Mouse (Mus musculus): ENCODE results near the gene Aldh4a1. TPM values are rescaled to one million over a fixed set of nuclear protein-coding genes. Genes with fewer than 3 reads are reported as not detected.

The Aldh4a1 gene
- polyA plus RNA-seq, 1 experiment from 2014 or later, result 18.6 TPM

DNA sequence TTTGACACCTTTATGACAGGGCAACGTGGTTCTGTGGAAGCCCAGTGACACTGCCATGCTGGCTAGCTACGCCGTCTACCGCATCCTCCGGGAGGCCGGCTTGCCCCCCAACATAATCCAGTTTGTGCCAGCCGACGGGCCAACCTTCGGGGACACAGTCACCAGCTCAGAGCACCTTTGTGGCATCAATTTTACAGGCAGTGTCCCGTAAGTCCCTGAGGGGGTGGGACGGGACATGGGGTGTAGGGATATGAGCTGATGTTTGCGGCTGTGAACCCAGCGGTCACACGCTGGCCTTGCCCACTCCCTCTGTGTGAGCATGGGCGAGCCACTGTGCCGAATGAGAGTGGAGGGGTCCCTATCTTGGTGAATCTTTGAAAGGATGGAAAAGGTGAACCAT lies 15.7 kb downstream of the Aldh4a1 start:
- Histone ChIP-seq H3K9me3 (replicated peaks; ENCODE audit: control insufficient read depth, low read length) (no peaks in the 10 kb centered on the region), H3K4me2 (ENCODE audit: low read length) (no peak overlapping the region), H3K27ac (ENCODE audit: low read depth, low read length) (no peak overlapping the region), H3K9ac (ENCODE audit: low read length) (no peak overlapping the region), H3K27me3 (replicated peaks; ENCODE audit: control insufficient read depth, insufficient read depth, low read length) (no peaks in the 10 kb centered on the region), H3K4me1 (ENCODE audit: control insufficient read depth, insufficient read depth, low read length) (peaks cover 8% of the 10 kb centered on the region; the same call in 1 of the 2 replicates), H3K36me3 (ENCODE audit: control insufficient read depth, insufficient read depth, low read length) (peaks cover 5% of the 10 kb centered on the region; the same call in 1 of the 2 replicates), H3K4me3 (ENCODE audit: low read depth, low read length) (no peak overlapping the region)
- no peak for ATAC-seq
- WGBS, result 91% methylated on average over 16 of the region's 16 CpGs
- no peak for DNase-seq (ENCODE audit: low spot score)

DNA sequence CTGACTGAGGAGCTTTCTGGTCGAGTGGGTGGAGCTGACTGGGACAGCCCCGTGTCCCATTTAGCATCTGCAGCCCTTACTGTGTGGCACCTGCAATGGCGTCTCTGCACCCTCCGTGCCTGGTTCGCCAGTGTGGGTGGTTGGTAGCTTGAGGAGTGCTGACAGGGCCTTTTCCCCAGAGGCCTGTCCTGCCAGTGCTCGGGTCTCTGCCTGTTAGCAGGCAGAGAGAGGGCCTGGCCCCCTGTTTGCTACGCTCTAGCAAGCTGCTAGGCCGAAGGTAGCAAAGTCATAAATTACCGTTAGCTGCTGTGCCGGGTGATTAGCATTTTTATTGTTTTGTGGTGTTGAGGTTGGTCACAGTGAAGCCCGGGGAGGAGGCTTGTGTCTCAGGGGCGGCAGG lies 17.1 kb downstream of the Aldh4a1 start:
- no peaks in the 10 kb centered on the region for H3K27me3 ChIP-seq (replicated peaks; ENCODE audit: control insufficient read depth, insufficient read depth, low read length)
- WGBS, result 32% methylated on average over 12 of the region's 12 CpGs
- H3K36me3 ChIP-seq (ENCODE audit: control insufficient read depth, insufficient read depth, low read length), result peaks cover 10% of the 10 kb centered on the region
- H3K4me3 ChIP-seq (ENCODE audit: low read depth, low read length), result no peak overlapping the region
- H3K9ac ChIP-seq (ENCODE audit: low read length), result no peak overlapping the region
- no peaks in the 10 kb centered on the region for H3K9me3 ChIP-seq (replicated peaks; ENCODE audit: control insufficient read depth, low read length)
- H3K4me1 ChIP-seq (ENCODE audit: control insufficient read depth, insufficient read depth, low read length), result peaks cover 8% of the 10 kb centered on the region; the same call in 1 of the 2 replicates
- ATAC-seq (no peak), DNase-seq (ENCODE audit: low spot score) (no peak)
- no peak overlapping the region for H3K27ac ChIP-seq (ENCODE audit: low read depth, low read length)
- H3K4me2 ChIP-seq (ENCODE audit: low read length), result no peak overlapping the region

DNA sequence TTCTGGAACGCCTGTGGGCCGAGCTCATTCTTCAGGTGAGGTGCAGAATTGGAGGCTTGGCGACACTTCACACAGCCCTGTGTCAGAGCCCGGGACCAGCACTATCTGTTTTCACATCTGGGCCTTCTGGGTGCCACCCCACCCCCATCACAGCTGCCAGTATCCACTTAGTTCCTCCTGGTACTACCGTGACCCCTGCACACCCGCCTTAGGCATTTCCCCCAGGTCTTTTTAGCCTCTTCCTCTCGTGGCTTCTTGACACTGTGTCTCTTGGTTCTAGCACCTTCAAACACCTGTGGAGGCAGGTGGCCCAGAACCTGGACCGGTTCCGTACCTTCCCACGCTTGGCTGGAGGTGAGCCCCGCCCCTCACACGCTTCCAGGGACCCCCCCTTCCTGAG lies 17.7 kb downstream of the Aldh4a1 start:
- H3K4me1 ChIP-seq (ENCODE audit: control insufficient read depth, insufficient read depth, low read length), result peaks cover 8% of the 10 kb centered on the region; the same call in 1 of the 2 replicates
- H3K27me3 ChIP-seq (replicated peaks; ENCODE audit: control insufficient read depth, insufficient read depth, low read length), result no peaks in the 10 kb centered on the region
- H3K9me3 ChIP-seq (replicated peaks; ENCODE audit: control insufficient read depth, low read length), result no peaks in the 10 kb centered on the region
- H3K9ac ChIP-seq (ENCODE audit: low read length), result no peak overlapping the region
- H3K4me2 ChIP-seq (ENCODE audit: low read length), result no peak overlapping the region
- ATAC-seq (no peak), DNase-seq (ENCODE audit: low spot score) (no peak)
- no peak overlapping the region for H3K27ac ChIP-seq (ENCODE audit: low read depth, low read length)
- WGBS, result 68% methylated on average over 12 of the region's 12 CpGs
- H3K36me3 ChIP-seq (ENCODE audit: control insufficient read depth, insufficient read depth, low read length), result peaks cover 14% of the 10 kb centered on the region
- no peak overlapping the region for H3K4me3 ChIP-seq (ENCODE audit: low read depth, low read length)

DNA sequence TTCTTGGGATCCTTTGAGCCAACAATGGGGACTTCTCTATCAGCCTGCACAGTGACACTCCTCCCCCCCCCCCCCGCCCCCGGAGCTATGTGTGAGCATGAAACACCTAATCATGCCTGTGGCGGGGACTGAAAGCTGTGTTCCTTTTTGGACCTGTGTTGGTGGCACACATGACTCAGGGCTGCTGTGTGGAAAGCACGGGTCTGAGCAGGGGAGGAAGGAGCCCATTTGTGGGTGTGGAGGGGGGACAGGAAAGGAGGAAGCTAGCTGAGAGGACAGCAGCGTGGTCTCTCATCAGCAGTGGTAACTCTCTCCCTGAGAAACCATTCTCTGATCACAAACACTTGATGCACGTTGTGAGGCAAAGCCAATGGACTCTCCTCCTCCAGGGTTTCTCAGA lies 18.1 kb downstream of the Aldh4a1 start:
- WGBS, result 61% methylated on average over 4 of the region's 6 CpGs
- Histone ChIP-seq H3K36me3 (ENCODE audit: control insufficient read depth, insufficient read depth, low read length) (peaks cover 13% of the 10 kb centered on the region), H3K27ac (ENCODE audit: low read depth, low read length) (no peak overlapping the region), H3K4me1 (ENCODE audit: control insufficient read depth, insufficient read depth, low read length) (peaks cover 8% of the 10 kb centered on the region; the same call in 1 of the 2 replicates), H3K27me3 (replicated peaks; ENCODE audit: control insufficient read depth, insufficient read depth, low read length) (no peaks in the 10 kb centered on the region), H3K4me3 (ENCODE audit: low read depth, low read length) (no peak overlapping the region), H3K9ac (ENCODE audit: low read length) (no peak overlapping the region), H3K9me3 (replicated peaks; ENCODE audit: control insufficient read depth, low read length) (no peaks in the 10 kb centered on the region), H3K4me2 (ENCODE audit: low read length) (no peak overlapping the region)
- no peak for DNase-seq (ENCODE audit: low spot score)
- ATAC-seq, result no peak

DNA sequence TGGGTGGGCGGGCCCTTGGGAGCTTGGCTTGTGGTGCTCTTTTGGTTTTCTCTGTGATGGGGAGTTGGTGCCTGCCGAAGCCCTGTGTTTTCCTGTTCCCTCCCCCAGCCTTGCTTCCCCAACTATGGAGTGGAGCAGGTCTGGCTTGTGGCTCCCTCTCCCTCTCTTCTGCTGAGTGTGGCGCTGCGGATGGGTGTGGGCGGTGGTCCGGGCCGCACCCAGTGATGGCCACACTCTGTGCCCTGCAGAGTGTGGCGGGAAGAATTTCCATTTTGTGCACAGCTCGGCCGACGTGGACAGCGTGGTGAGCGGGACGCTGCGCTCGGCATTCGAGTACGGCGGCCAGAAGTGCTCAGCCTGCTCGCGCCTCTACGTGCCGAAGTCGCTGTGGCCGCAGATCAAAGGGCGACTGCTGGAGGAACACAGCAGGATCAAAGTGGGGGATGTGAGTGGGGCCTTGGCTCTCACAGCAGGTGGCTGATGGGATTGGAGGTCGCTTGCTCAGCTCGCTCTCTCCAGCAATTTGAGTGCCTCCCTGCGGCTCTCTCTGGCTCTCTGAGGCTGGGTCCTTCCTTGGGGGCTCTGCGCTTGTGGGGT lies 19.3 kb downstream of the Aldh4a1 start:
- WGBS, result 3% methylated on average over 30 of the region's 30 CpGs
- ATAC-seq (no peak), DNase-seq (ENCODE audit: low spot score) (peak; percentile 69)
- H3K27me3 ChIP-seq (replicated peaks; ENCODE audit: control insufficient read depth, insufficient read depth, low read length), result no peaks in the 10 kb centered on the region
- no peak overlapping the region for H3K27ac ChIP-seq (ENCODE audit: low read depth, low read length)
- peak overlapping the region; percentile 41 for H3K4me2 ChIP-seq (ENCODE audit: low read length)
- no peaks in the 10 kb centered on the region for H3K9me3 ChIP-seq (replicated peaks; ENCODE audit: control insufficient read depth, low read length)
- H3K9ac ChIP-seq (ENCODE audit: low read length), result peak overlapping the region; percentile 49
- peaks cover 10% of the 10 kb centered on the region for H3K36me3 ChIP-seq (ENCODE audit: control insufficient read depth, insufficient read depth, low read length)
- H3K4me1 ChIP-seq (ENCODE audit: control insufficient read depth, insufficient read depth, low read length), result peaks cover 8% of the 10 kb centered on the region; the same call in 1 of the 2 replicates
- no peak overlapping the region for H3K4me3 ChIP-seq (ENCODE audit: low read depth, low read length)

DNA sequence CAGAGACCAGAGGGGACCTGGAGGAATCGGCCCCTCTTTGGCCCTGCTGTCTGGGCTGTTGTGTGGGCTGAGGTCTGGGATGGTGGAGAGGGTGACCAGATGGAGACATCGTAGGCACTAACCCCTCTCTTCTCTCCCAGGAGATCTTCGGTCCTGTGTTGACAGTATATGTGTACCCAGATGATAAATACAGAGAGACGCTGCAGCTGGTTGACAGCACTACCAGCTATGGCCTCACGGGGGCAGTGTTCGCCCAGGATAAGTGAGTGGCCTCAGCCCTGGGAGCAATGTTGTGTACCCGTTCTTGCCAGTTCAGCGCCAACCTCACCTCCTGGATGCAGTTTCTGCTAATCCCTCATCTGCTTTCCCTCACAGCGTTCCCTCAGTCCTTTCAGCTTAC lies 21.3 kb downstream of the Aldh4a1 start:
- no peak overlapping the region for H3K9ac ChIP-seq (ENCODE audit: low read length)
- H3K9me3 ChIP-seq (replicated peaks; ENCODE audit: control insufficient read depth, low read length), result no peaks in the 10 kb centered on the region
- H3K36me3 ChIP-seq (ENCODE audit: control insufficient read depth, insufficient read depth, low read length), result peaks cover 20% of the 10 kb centered on the region
- H3K4me3 ChIP-seq (ENCODE audit: low read depth, low read length), result no peak overlapping the region
- no peaks in the 10 kb centered on the region for H3K27me3 ChIP-seq (replicated peaks; ENCODE audit: control insufficient read depth, insufficient read depth, low read length)
- peaks cover 8% of the 10 kb centered on the region; the same call in 1 of the 2 replicates for H3K4me1 ChIP-seq (ENCODE audit: control insufficient read depth, insufficient read depth, low read length)
- 21% methylated on average over 9 of the region's 9 CpGs for WGBS
- no peak overlapping the region for H3K4me2 ChIP-seq (ENCODE audit: low read length)
- H3K27ac ChIP-seq (ENCODE audit: low read depth, low read length), result no peak overlapping the region
- DNase-seq (ENCODE audit: low spot score) (peak; percentile 84), ATAC-seq (peak; percentile 65; the same call in 1 of the 2 replicates)

DNA sequence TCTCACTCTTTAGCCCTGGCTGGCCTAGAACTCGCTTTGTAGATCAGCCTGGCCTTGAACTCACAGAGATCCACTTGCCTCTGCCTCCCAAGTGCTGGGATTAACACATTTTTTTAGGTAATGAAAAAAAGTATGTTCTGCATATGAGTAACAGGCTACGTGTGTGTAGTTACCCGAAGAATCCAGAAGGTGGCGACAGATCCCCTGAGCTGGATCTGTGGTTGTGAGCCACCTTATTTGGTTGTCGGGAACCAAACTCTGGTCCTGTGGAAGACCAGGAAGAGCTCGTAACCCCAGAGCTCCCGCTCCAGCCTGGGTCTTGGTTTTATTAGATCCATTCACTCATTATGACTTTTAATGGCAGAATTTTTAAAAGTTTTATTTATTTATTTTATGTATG lies 24.2 kb downstream of the Aldh4a1 start:
- no peaks in the 10 kb centered on the region for H3K27me3 ChIP-seq (replicated peaks; ENCODE audit: control insufficient read depth, insufficient read depth, low read length)
- no peak overlapping the region for H3K4me2 ChIP-seq (ENCODE audit: low read length)
- no peaks in the 10 kb centered on the region for H3K9me3 ChIP-seq (replicated peaks; ENCODE audit: control insufficient read depth, low read length)
- 80% methylated on average over 7 of the region's 7 CpGs for WGBS
- H3K27ac ChIP-seq (ENCODE audit: low read depth, low read length), result no peak overlapping the region
- H3K9ac ChIP-seq (ENCODE audit: low read length), result no peak overlapping the region
- ATAC-seq (no peak), DNase-seq (ENCODE audit: low spot score) (no peak)
- H3K4me3 ChIP-seq (ENCODE audit: low read depth, low read length), result no peak overlapping the region
- peaks cover 23% of the 10 kb centered on the region for H3K36me3 ChIP-seq (ENCODE audit: control insufficient read depth, insufficient read depth, low read length)
- peaks cover 5% of the 10 kb centered on the region; the same call in 1 of the 2 replicates for H3K4me1 ChIP-seq (ENCODE audit: control insufficient read depth, insufficient read depth, low read length)

DNA sequence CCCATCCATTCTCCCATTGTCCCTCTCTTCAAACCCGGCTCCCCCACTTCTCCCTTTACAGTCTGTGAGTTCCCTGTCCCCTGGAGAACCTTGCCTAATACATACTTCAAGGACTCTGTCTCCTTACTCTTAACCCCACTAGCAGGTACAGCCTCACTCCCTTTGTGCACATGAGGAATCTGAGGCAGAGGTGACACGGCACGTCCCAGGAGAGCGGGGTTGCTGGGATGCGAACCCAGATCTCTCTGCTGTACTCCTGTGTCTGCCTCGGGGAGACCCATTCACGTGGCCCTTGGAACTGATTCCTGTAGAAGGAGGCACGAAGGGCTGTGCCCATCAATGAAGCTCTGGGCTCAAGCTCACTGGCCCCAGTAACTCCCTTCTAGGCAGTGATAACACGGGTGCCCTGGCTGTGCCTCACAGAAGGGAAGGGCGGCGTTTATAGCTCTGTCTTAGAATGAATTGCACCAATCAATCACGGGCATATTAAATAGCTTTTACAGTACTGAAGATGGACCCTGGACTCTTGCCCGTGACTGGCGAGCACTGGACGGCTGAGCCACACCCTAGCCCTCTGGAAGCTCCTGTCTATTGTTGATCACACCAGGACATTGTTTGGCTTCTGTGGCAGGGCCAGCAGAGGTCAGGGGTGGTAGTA lies 27.5 kb downstream of the Aldh4a1 start:
- DNase-seq (ENCODE audit: low spot score), result no peak
- Histone ChIP-seq H3K4me3 (ENCODE audit: low read depth, low read length) (no peak overlapping the region), H3K36me3 (ENCODE audit: control insufficient read depth, insufficient read depth, low read length) (peaks cover 13% of the 10 kb centered on the region; the same call in 1 of the 2 replicates), H3K4me2 (ENCODE audit: low read length) (no peak overlapping the region), H3K27ac (ENCODE audit: low read depth, low read length) (no peak overlapping the region), H3K27me3 (replicated peaks; ENCODE audit: control insufficient read depth, insufficient read depth, low read length) (no peaks in the 10 kb centered on the region), H3K4me1 (ENCODE audit: control insufficient read depth, insufficient read depth, low read length) (no peaks in the 10 kb centered on the region), H3K9ac (ENCODE audit: low read length) (no peak overlapping the region), H3K9me3 (replicated peaks; ENCODE audit: control insufficient read depth, low read length) (no peaks in the 10 kb centered on the region)
- ATAC-seq, result no peak
- WGBS, result 87% methylated on average over 15 of the region's 15 CpGs

DNA sequence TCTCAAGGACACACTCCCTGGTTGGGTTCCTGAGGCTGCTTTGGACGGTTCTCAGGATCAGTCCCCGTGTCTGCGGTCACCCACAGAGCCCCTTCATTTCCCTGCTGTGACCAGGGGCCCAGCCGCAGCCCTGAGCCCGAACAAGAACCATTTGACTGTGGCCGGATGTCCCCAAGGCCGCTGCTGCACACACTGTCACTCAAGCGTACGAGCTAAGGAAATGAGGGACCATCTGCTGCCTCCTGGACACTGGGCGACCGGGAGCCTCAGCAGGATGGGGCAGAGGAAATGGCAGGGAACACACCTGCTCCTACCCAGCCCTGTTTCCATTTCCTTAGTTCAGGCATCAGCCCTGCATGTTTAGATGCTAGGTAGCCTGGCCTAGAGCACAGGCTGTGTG lies 28.2 kb downstream of the Aldh4a1 start:
- 77% methylated on average over 11 of the region's 11 CpGs for WGBS
- no peaks in the 10 kb centered on the region for H3K27me3 ChIP-seq (replicated peaks; ENCODE audit: control insufficient read depth, insufficient read depth, low read length)
- no peak overlapping the region for H3K4me2 ChIP-seq (ENCODE audit: low read length)
- H3K36me3 ChIP-seq (ENCODE audit: control insufficient read depth, insufficient read depth, low read length), result peaks cover 13% of the 10 kb centered on the region; the same call in 1 of the 2 replicates
- H3K9ac ChIP-seq (ENCODE audit: low read length), result no peak overlapping the region
- H3K4me3 ChIP-seq (ENCODE audit: low read depth, low read length), result no peak overlapping the region
- H3K27ac ChIP-seq (ENCODE audit: low read depth, low read length), result no peak overlapping the region
- ATAC-seq (no peak), DNase-seq (ENCODE audit: low spot score) (no peak)
- no peaks in the 10 kb centered on the region for H3K9me3 ChIP-seq (replicated peaks; ENCODE audit: control insufficient read depth, low read length)
- H3K4me1 ChIP-seq (ENCODE audit: control insufficient read depth, insufficient read depth, low read length), result no peaks in the 10 kb centered on the region

Measured in forebrain, embryonic 14.5 days (tissue).